Mouse (Mus musculus): ENCODE measurements around the gene Phgdh.

The Phgdh gene

DNA sequence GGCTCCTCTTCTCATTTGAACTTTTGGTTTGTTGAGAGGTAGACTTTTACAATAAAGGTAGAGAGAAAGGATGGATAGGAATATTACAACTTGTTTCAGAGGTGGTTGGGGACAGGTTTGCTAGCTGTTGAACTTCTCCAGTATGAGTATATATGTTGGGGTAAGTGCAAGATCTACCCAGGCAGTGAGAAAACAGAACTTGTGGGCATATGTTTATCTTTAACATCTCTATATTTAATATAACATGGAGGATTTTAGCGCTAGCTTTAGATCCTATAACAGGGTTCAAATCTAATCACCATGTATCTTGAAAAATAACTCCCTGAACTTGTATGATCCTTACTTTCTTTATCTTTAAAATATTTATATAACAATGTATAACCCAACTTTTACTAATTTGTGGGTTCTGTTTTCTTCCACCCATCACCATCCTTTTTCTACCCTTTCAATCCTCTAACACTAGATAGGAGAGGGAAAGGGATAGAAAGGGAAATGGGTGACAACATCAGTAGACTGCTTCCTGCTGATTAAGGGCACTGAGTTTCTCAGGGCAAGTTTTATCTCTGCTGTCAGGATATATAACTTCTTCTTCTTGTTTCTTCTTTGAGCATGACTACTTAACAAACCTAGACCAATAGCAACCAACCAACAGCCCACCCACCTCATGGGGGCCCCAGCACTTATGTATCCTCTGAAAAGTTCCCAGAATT, 40.2 kb downstream of the Phgdh start:
- DNase-seq (ENCODE audit: low read depth in 2 of 2, low spot score in 2 of 2): no peak

GRCm38 (mm10) chr3:98295965-98296364, 43.8 kb downstream of the Phgdh start:
- no peak for DNase-seq (ENCODE audit: low read depth in 2 of 2, low spot score in 2 of 2)

GRCm38 (mm10) chr3:98291044-98291443, 48.7 kb downstream of the Phgdh start:
- no peak for DNase-seq (ENCODE audit: low read depth in 2 of 2, low spot score in 2 of 2)

GRCm38 (mm10) chr3:98283205-98283604, 56.6 kb downstream of the Phgdh start:
- DNase-seq (ENCODE audit: low read depth in 2 of 2, low spot score in 2 of 2): no peak

DNA sequence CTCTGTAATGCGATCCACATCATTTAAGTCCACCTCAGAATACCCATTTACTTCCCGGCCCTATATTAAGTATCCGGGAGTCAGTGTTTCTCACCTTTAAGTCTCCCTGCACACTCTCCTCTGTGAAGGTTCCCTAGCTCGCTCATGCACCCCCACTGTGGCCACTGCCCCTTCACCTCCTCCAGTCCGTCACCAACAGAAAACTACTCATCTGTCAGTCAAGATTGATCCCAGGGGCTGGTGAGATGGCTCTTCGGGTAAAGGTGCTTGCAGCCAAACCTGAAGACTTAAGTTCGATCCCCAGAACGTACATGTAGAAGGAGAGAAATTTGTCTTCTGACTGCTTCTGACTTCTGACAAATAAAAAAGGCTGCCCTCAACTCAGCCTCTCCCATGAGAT, 57.4 kb downstream of the Phgdh start:
- DNase-seq (ENCODE audit: low read depth in 2 of 2, low spot score in 2 of 2): no peak

DNA sequence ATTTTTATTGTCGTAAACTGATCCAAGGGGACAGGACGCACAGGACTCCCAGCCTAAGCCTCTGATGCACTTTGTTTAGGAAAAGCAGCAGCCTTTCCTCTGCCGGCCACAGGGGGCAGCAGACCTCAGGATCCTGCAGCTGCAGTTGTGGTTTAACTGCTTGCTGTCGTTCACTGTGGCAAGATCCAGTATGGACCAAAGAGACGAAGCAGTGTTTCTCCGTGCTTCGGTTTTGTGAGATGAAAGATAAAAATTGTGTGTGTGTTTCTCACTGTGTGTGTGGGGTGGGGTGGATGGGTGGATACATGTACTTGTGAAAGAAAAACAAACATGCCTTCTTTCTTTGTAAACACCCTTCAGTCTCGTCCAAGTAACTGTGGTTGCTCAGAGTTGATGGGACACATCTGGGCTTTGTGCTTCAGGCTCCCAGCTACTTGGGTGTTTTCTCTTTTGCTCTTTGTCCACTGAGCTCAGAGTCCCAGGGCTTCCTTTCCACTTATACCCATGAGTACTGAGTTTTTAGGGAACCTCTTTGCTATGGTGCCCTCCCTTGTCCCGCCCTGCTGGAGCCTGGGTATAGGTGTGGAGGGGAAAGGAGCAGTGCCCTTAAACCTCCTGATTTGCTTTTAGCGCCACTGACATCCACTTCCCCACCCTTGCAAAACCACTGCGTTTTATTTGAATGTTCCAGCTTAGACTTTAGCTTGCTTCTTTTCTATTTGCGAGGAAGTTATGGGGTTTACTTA, 58.7 kb downstream of the Phgdh start:
- DNase-seq (ENCODE audit: low read depth in 2 of 2, low spot score in 2 of 2): peak; percentile 27 to 28

GRCm38 (mm10) chr3:98280204-98280932, 59.4 kb downstream of the Phgdh start, which contains the start of gene Hmgcs2:
Hmgcs2 (plus strand) TSS chr3:98280435.
- no peak for DNase-seq (ENCODE audit: low read depth in 2 of 2, low spot score in 2 of 2)

GRCm38 (mm10) chr3:98279682-98280081, 60.1 kb downstream of the Phgdh start:
- no peak for DNase-seq (ENCODE audit: low read depth in 2 of 2, low spot score in 2 of 2)

DNA sequence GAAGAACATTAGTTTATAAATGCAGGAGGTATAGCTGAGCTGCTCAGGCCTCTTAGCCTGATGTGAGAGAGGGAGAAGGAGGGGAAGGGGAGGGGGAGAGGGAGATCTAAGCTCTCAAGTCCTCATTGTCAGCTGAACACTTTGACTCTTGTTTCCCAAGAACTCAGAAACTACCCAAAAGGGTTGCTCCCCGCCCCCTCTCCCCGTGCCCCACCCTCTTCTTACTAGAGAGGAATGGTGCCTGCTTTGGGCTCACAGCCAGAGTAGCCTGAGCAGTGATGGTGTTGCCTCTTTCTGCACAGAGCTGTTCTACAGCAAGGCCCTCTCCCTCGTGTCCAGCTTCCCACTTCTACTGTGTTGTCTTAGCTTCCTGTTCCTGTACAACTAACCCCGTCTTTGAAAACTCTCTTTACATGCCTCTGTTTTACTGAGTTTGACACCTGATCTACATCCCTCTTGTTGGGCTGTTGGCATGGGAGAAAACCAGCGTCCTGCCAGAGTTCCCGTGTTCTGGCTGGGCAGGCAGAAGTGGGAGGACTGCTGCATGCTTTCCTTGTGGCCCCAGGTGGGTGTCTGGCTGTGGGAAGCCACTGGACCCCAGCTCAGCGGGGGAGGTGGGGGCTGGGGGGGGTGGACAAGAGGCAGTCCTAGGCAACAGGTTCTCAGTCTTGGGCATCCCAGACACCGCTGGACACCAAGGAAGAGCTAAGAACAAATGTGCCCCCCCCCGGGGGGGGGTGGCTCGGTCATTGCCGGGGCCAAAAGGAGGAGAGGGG, 66.0 kb downstream of the Phgdh start:
- DNase-seq (ENCODE audit: low read depth in 2 of 2, low spot score in 2 of 2): no peak

DNA sequence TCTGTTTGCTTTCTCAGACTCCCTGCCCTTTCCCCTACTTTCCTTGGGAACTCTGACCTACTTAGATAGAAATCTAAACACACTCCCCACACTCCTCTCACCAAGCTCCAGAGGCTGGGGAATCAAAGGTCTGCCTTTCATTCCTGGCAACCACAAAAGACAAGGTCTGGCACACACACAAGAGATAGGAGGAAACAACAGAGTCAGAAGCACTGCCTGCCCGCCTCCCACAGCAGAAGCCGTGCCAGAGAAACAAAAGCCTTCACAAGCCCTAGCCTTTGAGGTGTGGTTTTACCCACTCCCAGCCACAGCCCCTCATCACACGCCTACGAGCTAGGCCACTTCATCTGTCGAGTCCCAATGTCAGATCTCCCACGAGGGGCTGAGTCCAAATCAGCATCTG, 72.5 kb downstream of the Phgdh start:
- no peak for DNase-seq (ENCODE audit: low read depth in 2 of 2, low spot score in 2 of 2)
